Mouse (Mus musculus) kidney, embryonic 14.5 days (tissue): ENCODE results near the gene Arl16. TPM values are rescaled to one million over a fixed set of nuclear protein-coding genes. Genes with fewer than 3 reads are reported as not detected.
A peak's percentile ranks its signal among the peaks of the same experiment; 100 is the strongest.

Experiments
- ATAC-seq: fragments of 200-750 bp; cut with Nextera tagmentation; 2 replicates; pipeline ENCODE4 v1.8.0; 2017; ENCODE audit warnings: moderate number of reproducible peaks, mild to moderate bottlenecking, moderate TSS enrichment, moderate library complexity; ENCODE audit not compliant: low FRiP score, low TSS enrichment
- H3K27ac ChIP-seq: fragments of 300-500 bp; sonication (generic); 2 replicates; pipeline ENCODE4 v1.5.1; 2014; ENCODE audit warnings: low read depth, mild to moderate bottlenecking, low read length, moderate library complexity, mixed read lengths
- H3K27me3 ChIP-seq: fragments of 300-500 bp; sonication (generic); 2 replicates; pipeline ENCODE4 v1.6.1; 2014; ENCODE audit warnings: mild to moderate bottlenecking, low read length; ENCODE audit not compliant: control insufficient read depth, insufficient read depth
- H3K36me3 ChIP-seq: fragments of 300-500 bp; sonication (generic); 2 replicates; pipeline ENCODE4 v1.6.1; 2014; ENCODE audit warnings: low read length, mixed read lengths; ENCODE audit not compliant: control insufficient read depth, insufficient read depth
- H3K4me1 ChIP-seq: fragments of 300-500 bp; sonication (generic); 2 replicates; pipeline ENCODE4 v1.6.1; 2014; ENCODE audit warnings: low read length, mixed read lengths; ENCODE audit not compliant: control insufficient read depth, insufficient read depth
- H3K4me2 ChIP-seq: fragments of 300-500 bp; sonication (generic); replicated peaks from 2 replicates; pipeline ENCODE4 v1.6.1; 2014; ENCODE audit warnings: low read depth, mild to moderate bottlenecking, low read length
- H3K4me3 ChIP-seq: fragments of 300-500 bp; sonication (generic); 2 replicates; pipeline ENCODE4 v1.5.1; 2014; ENCODE audit warnings: mild to moderate bottlenecking, low read length
- H3K9ac ChIP-seq: fragments of 300-500 bp; sonication (generic); 2 replicates; pipeline ENCODE4 v1.6.1; 2014; ENCODE audit warnings: low read depth, mild to moderate bottlenecking, low read length, moderate library complexity
- H3K9me3 ChIP-seq: fragments of 300-500 bp; sonication (generic); 2 replicates; pipeline ENCODE4 v1.6.1; 2016; ENCODE audit warnings: low read length; ENCODE audit not compliant: control insufficient read depth
- WGBS: fragments of 180-500 bp; shearing (Covaris S2); extraction: QIAGEN DNeasy Blood & Tissue Kit; methylation state at CpG from one replicate; pipeline ENCODE4 v1.1.7; 2014; 5-methylcytosine and 5-hydroxymethylcytosine counted together
- polyA plus RNA-seq: library from polyadenylated mRNA; unstranded; fragments of >200 nt; fragmentation: Nextera tagmentation; extraction: Ambion mirVana; gene quantifications from 2 replicates; pipeline ENCODE4 v1.2.1, GENCODE M21; 2014

The Arl16 gene
- polyA plus RNA-seq, 1 experiment from 2014 or later: 46.4 TPM

GRCm38 (mm10) chr11:120445475-120445874 is 21.9 kb downstream of the Arl16 start:
- Histone ChIP-seq H3K4me2 (no peak overlapping the region), H3K4me1 (no peaks in the 10 kb centered on the region), H3K36me3 (no peaks in the 10 kb centered on the region), H3K4me3 (no peak overlapping the region), H3K27me3 (no peaks in the 10 kb centered on the region), H3K9ac (no peak overlapping the region), H3K27ac (no peak overlapping the region), H3K9me3 (no peaks in the 10 kb centered on the region)
- 46% methylated on average over 3 of the region's 3 CpGs for WGBS
- no peak for ATAC-seq

- H3K9me3 ChIP-seq: no peaks in the 10 kb centered on the region
- H3K36me3 ChIP-seq: no peaks in the 10 kb centered on the region
- no peaks in the 10 kb centered on the region for H3K4me1 ChIP-seq
- no peak for ATAC-seq
- 76% methylated on average over 6 of the region's 6 CpGs for WGBS
- H3K27ac ChIP-seq: no peak overlapping the region
- no peak overlapping the region for H3K4me2 ChIP-seq
- H3K27me3 ChIP-seq: no peaks in the 10 kb centered on the region
- H3K9ac ChIP-seq: no peak overlapping the region
- H3K4me3 ChIP-seq: no peak overlapping the region
Observed at GRCm38 (mm10) chr11:120444106-120444505, 23.3 kb downstream of the Arl16 start.

GRCm38 (mm10) chr11:120442765-120443280 is 24.6 kb downstream of the Arl16 start:
- no peak for ATAC-seq
- Histone ChIP-seq H3K27me3 (no peaks in the 10 kb centered on the region), H3K4me2 (no peak overlapping the region), H3K4me3 (no peak overlapping the region), H3K4me1 (no peaks in the 10 kb centered on the region), H3K36me3 (no peaks in the 10 kb centered on the region), H3K9ac (no peak overlapping the region), H3K9me3 (no peaks in the 10 kb centered on the region), H3K27ac (no peak overlapping the region)
- 92% methylated on average over 3 of the region's 3 CpGs for WGBS

GRCm38 (mm10) chr11:120442344-120442743 is 25.1 kb downstream of the Arl16 start, which contains the start of gene Tspan10:
TSS of gene Tspan10 (plus strand) at chr11:120442644.
- Histone ChIP-seq H3K27ac (no peak within 1 kb of the TSS), H3K4me2 (no peak within 1 kb of the TSS), H3K9me3 (no peaks in the 10 kb centered on the region), H3K9ac (no peak within 1 kb of the TSS), H3K4me3 (no peak within 1 kb of the TSS), H3K4me1 (no peaks in the 10 kb centered on the region), H3K36me3 (no peaks in the 10 kb centered on the region), H3K27me3 (no peaks in the 10 kb centered on the region)
- WGBS: 86% methylated on average over 3 of the region's 3 CpGs
- ATAC-seq: no peak

GRCm38 (mm10) chr11:120437857-120438385 is 29.5 kb downstream of the Arl16 start:
- Histone ChIP-seq H3K4me2 (peak overlapping the region; percentile 68), H3K27ac (peak overlapping the region; percentile 67; the same call in 1 of the 2 replicates), H3K9me3 (no peaks in the 10 kb centered on the region), H3K4me1 (peaks cover 9% of the 10 kb centered on the region), H3K36me3 (peaks cover 24% of the 10 kb centered on the region), H3K9ac (peak overlapping the region; percentile 95), H3K4me3 (peak overlapping the region; percentile 98), H3K27me3 (no peaks in the 10 kb centered on the region)
- ATAC-seq: no peak
- WGBS: 27% methylated on average over 12 of the region's 12 CpGs

GRCm38 (mm10) chr11:120437152-120437856 is 30.1 kb downstream of the Arl16 start, which contains the start of gene Nploc4:
TSS of gene Nploc4 (minus strand) at chr11:120437708.
- ATAC-seq: peak; percentile 90
- H3K9ac ChIP-seq: peak within 1 kb of the TSS; percentile 95
- H3K4me2 ChIP-seq: peak within 1 kb of the TSS; percentile 68
- H3K9me3 ChIP-seq: no peaks in the 10 kb centered on the region
- H3K4me3 ChIP-seq: peak within 1 kb of the TSS; percentile 98
- H3K27me3 ChIP-seq: no peaks in the 10 kb centered on the region
- WGBS: under 1% methylated on average over 63 of the region's 77 CpGs
- peaks cover 9% of the 10 kb centered on the region for H3K4me1 ChIP-seq
- peak within 1 kb of the TSS; percentile 67; the same call in 1 of the 2 replicates for H3K27ac ChIP-seq
- peaks cover 31% of the 10 kb centered on the region for H3K36me3 ChIP-seq

- WGBS: 89% methylated on average over 3 of the region's 3 CpGs
- Histone ChIP-seq H3K9ac (no peak overlapping the region), H3K27me3 (no peaks in the 10 kb centered on the region), H3K27ac (no peak overlapping the region), H3K4me3 (no peak overlapping the region), H3K4me1 (peaks cover 16% of the 10 kb centered on the region; the same call in 1 of the 2 replicates), H3K36me3 (peaks cover 71% of the 10 kb centered on the region), H3K4me2 (no peak overlapping the region), H3K9me3 (no peaks in the 10 kb centered on the region)
- ATAC-seq: no peak
Observed at GRCm38 (mm10) chr11:120426727-120427126, 40.7 kb downstream of the Arl16 start.

GRCm38 (mm10) chr11:120423569-120424295 is 43.7 kb downstream of the Arl16 start:
- H3K4me3 ChIP-seq: no peak overlapping the region
- H3K9ac ChIP-seq: no peak overlapping the region
- H3K27ac ChIP-seq: peak overlapping the region; percentile 72; the same call in 1 of the 2 replicates
- peaks cover 72% of the 10 kb centered on the region for H3K36me3 ChIP-seq
- no peaks in the 10 kb centered on the region for H3K27me3 ChIP-seq
- no peaks in the 10 kb centered on the region for H3K9me3 ChIP-seq
- peaks cover 21% of the 10 kb centered on the region; the same call in 1 of the 2 replicates for H3K4me1 ChIP-seq
- ATAC-seq: no peak
- H3K4me2 ChIP-seq: no peak overlapping the region
- 51% methylated on average over 9 of the region's 9 CpGs for WGBS
